Mouse (Mus musculus) CD4-positive naive resting alpha-beta T cell, adult 76 days (primary cell): Measurements from ENCODE around the gene Col9a3. TPM values are rescaled to one million over a fixed set of nuclear protein-coding genes. Genes with fewer than 3 reads are reported as not detected.

Source experiments
- total RNA-seq: library from RNA; stranded (reverse); gene quantifications from one replicate; pipeline ENCODE4 v1.2.4, GENCODE M21; 2023

The Col9a3 gene
- total RNA-seq = 3.6 TPM

DNA sequence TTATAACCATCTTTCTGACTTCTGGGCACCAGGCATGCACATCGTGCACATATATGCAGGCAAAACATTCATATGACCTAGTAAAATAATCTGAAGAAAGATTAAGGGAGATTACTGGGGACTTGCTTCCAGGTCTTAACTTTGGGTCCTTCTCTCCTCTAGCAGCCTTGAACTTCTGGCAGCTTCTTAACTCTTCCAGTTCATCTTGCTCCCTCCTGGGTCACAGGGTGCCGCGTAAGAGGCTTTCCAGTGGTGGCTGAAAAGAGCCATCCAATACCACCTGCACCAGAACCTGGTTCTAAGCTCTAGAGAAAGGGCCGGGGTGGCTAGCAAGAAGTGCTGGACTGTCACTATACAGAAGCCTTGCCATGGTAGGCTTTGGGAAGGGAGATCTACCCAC lies at the start of gene Col9a3:
TSS of gene Col9a3 (plus strand) at position 301 of the 400 bp plus-strand sequence.

DNA sequence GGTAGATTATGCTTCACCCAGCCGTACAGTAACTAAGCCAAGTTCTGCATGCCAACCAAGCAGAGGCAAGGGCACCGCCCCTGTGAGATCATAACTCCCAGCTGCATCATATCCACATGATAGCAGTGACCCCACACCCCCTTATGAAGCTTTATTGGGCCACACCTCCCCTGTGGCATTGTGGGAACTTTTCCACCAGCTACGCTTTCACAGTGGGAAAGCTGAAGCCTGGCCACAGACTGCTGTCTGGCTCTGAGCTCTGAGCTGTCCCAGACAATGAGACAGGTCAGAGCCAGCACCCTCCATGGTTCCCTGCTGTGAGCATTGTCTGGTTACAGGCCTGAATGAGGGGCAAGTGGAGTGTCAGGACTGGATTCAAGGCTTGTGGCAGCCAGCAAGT lies 16.6 kb upstream of the Col9a3 start, which contains the start of gene Mrgbp:
TSS of gene Mrgbp (plus strand) at position 303 of the 400 bp plus-strand sequence.

DNA sequence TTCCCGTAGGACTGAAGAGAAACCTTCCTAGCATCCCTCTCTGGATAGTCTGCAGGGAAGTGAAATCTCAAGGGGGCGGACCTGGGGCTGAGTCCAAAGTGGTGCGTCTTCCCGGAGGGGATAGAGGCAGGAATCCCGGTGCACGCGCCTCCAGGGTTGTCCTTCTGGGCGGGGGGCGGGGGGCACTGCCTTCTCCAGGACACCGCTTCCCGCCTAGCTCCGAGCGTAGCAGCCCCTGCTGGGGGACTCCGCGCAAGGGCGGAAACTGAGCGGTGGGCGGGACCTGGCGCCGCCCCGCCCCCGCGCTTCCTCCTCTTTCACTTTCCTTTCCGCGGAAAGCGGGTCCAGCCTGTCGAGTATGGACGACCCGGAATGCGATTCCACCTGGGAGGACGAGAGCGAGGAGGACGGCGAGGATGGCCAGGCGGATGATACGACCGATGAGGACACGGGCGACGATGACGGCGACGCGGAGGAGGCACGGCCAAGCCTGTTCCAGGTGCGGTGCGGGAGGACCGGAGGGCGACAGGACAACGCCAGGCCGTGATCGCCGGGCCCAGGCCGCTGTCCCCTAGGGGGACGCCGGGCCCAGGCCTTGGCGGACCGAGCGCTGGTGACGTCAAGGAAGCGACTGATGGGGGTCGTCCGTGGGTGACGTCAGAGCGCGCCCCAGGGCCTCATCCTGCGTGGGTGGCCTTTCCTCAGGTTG lies 8.3 kb upstream of the Col9a3 start, which contains the start of gene Ogfr:
TSS of gene Ogfr (plus strand) at position 123 of the 709 bp plus-strand sequence.

GRCm38 (mm10) chr2:180642555-180643260 lies 45.1 kb downstream of the Col9a3 start, which contains the start of gene Tcfl5:
Gene Tcfl5, minus strand, starts transcription at chr2:180642708.

Other genes starting within 250 kb of the Col9a3 start
- 8.4 TPM for gene Slco4a1, start 141.5 kb upstream of the Col9a3 start, total RNA-seq
- gene Ntsr1, start 97.8 kb upstream of the Col9a3 start, total RNA-seq = not detected
- gene Mrgbp, start 16.5 kb upstream of the Col9a3 start, total RNA-seq = 44.3 TPM
- gene Ogfr, start 8.5 kb upstream of the Col9a3 start, total RNA-seq = 86.5 TPM
- not detected for gene Tcfl5, start 44.9 kb downstream of the Col9a3 start, total RNA-seq
- 101 TPM for gene Dido1, start 112.2 kb downstream of the Col9a3 start, total RNA-seq
- gene Gid8, start 112.3 kb downstream of the Col9a3 start, total RNA-seq = 52.0 TPM
- gene Slc17a9, start 127.5 kb downstream of the Col9a3 start, total RNA-seq = 52.9 TPM
- gene Bhlhe23, start 179.1 kb downstream of the Col9a3 start, total RNA-seq = not detected